Mouse (Mus musculus): ENCODE measurements around the gene D5Ertd579e.

D5Ertd579e gene

GRCm38 (mm10) chr5:36695461-36696231 lies at the start of gene D5Ertd579e:
Gene D5Ertd579e, minus strand, starts transcription at chr5:36696024.
- peak; percentile 93 for DNase-seq (ENCODE audit: low spot score)

GRCm38 (mm10) chr5:36742126-36742848 lies 46.5 kb upstream of the D5Ertd579e start:
- DNase-seq (ENCODE audit: low spot score): peak; percentile 75

DNA sequence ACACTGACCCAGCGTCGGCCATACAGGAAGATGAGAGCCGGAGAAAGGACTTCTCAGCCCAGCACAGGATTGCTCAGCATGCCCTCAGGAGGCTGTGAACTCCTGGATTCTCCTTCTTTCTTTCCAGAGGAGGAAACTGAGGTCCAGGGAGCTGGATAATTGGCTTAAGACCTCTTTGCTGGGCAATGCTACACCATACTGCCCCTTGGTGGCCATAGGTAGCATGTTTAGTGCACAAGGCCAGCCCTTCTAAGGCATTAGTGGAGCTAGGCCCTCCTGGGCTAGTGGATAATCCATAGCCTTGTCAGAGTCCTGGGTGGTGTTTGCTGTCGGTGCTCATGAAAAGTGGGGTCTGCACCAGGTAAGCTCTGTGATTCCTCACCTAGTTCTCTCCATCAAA lies 44.0 kb upstream of the D5Ertd579e start:
- DNase-seq (ENCODE audit: low spot score): no peak

DNA sequence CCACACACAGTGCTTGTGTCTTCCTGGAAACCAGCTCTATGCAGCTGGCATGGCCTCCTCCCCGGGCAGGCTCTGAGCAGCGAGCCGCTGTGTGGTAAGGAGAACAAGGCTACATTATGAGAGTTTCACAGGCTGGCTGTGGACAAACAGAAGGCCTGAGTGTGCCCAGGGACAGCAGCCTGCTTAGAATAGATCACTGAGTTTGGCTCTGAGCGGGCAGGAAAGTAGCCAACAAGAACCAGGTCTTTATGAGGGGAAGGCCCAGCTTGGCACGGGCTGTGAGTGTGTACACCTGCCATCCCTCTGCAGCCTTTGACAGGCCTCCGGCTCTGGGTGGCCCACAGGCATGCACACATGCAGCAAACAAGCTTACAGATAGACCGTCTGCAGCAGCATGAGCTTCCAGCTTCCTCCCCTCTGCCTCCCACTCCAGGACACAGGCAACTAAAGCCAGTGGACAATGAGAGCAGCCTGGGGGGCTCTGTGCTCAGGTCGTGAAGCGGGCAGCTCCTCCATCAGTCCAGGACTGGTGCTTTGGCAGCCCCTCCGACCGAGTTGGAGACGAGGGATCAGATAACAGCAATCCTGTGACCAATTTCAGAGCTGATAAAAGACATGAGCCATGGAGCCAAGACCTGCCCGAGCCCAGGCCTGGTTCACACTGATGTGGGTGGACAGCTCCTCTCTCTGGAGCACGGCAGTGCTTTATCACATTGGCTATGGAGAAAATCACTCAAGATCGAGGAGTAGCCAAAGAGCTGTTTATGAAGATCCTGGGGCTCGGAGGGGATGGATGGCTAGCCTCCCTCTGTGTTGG lies 43.2 kb upstream of the D5Ertd579e start:
- DNase-seq (ENCODE audit: low spot score): no peak

- DNase-seq (ENCODE audit: low spot score): no peak
Observed at GRCm38 (mm10) chr5:36737765-36738164, 41.9 kb upstream of the D5Ertd579e start.

GRCm38 (mm10) chr5:36736009-36736408 lies 40.2 kb upstream of the D5Ertd579e start:
- DNase-seq (ENCODE audit: low spot score): peak; percentile 80

DNA sequence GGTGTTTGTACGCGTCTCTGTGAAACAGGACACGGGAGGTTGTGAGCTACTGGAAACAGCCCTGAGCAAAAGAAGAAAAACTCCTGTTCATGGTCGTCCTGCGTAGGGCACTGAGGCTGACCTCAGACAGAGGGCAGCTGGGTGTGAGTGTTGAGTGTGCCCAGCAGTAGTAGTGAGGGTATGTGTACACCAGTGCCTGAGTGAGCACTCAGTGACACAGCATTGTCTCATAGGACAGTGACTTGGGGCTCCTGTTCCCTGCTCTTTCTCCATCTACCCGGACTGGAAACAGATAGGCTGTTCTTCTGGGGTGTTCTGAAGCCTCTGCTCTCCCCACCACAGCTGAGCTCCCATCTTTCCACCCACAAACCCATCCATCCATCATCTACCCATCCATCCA lies 39.3 kb upstream of the D5Ertd579e start:
- DNase-seq (ENCODE audit: low spot score): no peak

- no peak for DNase-seq (ENCODE audit: low spot score)
Observed at GRCm38 (mm10) chr5:36733405-36733804, 37.6 kb upstream of the D5Ertd579e start.

- DNase-seq (ENCODE audit: low spot score): no peak
Observed at GRCm38 (mm10) chr5:36731901-36732652, 36.3 kb upstream of the D5Ertd579e start.

DNA sequence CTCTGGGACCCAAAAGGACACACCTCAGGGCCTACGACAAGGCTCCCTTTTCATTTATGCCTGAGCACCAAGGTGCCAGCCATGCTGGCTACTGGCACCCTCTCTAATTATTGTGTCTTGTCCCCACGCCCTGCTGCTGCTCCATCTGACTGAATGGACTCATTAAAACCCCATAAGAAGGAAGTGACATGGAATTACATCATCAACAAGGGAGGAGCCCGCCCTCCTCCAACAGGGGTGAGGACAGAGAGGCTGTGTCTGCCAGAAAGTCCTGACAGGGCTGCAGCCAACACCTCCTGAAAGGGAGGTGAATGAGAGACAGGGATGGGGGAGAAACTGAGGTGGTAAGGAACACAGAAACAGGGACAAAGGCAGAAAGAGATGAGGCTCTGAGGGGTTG lies 34.9 kb upstream of the D5Ertd579e start:
- DNase-seq (ENCODE audit: low spot score): no peak

GRCm38 (mm10) chr5:36729923-36730322 lies 34.1 kb upstream of the D5Ertd579e start:
- no peak for DNase-seq (ENCODE audit: low spot score)

DNA sequence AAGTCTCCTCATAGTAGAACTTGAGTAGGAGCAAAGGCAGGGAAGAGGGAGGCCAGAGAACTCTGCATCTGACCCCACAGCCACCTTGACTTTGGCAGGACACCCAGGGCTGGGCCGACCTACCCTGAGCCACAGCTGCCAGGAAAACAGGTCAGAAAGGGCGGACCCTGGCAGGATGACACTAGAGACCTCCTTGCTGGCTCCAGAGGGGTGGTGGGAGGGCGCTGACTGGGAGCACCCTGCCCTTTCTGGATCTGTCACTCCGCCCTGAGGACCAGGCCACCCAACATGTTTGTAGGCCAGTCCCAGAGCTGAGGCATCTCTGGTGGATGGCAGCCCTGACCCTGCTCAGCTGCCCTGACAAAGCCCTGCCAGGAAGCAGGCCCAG lies 33.3 kb upstream of the D5Ertd579e start:
- DNase-seq (ENCODE audit: low spot score): no peak

DNA sequence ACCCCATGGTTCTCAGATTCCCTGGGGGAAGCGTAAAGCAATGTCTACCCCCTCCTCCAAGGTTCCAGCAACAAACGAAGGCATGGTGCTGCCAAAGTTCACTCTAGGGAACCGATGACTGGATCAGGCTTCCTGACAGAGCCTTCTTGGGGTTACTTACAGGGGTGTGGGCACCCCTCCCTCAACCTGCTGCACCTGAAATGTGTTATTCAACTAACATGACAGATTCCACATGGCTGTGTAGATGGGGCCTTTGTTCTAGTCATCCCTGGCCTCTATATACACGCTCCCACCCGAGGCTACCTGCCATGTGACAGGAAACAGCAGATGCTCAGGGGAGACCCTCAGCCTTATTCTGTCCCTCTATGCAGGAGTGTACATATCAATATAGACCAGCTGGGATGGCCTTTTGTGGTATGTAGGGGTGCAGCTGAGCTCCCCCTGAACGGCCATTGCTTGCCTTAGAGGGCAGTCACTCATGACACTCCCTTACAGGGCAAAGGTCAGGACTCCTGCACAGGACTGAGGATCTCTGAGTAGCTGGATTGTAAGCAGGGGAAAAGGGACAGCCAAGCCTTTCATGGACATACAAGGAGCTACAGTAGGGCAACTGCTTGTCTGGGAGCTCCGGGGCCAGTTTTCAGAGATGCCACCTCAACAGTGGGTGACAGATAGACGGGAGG lies 32.7 kb upstream of the D5Ertd579e start:
- no peak for DNase-seq (ENCODE audit: low spot score)

- no peak for DNase-seq (ENCODE audit: low spot score)
Observed at GRCm38 (mm10) chr5:36727776-36728175, 32.0 kb upstream of the D5Ertd579e start.

DNA sequence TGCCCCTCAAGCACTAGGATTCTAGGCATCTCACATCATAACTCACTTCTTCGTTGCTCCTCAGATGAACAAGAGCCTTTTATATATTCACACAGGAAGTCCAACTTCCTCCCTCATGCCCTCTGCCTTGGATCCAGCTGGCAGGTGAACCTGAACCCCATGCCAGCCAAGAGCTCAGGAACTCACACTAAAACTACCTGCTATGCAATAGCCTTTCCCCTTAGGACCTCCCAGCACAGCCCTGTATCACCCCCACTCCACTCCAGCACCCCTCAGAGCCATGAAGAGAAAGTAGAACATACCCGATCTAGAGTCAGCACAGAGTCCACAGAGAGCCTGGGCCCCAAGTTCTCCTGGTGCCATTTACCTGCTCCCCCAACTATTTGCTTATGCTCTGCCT lies 31.3 kb upstream of the D5Ertd579e start:
- no peak for DNase-seq (ENCODE audit: low spot score)

GRCm38 (mm10) chr5:36726387-36726801 lies 30.6 kb upstream of the D5Ertd579e start:
- no peak for DNase-seq (ENCODE audit: low spot score)

- no peak for DNase-seq (ENCODE audit: low spot score)
Observed at GRCm38 (mm10) chr5:36725861-36726260, 30.0 kb upstream of the D5Ertd579e start.

DNA sequence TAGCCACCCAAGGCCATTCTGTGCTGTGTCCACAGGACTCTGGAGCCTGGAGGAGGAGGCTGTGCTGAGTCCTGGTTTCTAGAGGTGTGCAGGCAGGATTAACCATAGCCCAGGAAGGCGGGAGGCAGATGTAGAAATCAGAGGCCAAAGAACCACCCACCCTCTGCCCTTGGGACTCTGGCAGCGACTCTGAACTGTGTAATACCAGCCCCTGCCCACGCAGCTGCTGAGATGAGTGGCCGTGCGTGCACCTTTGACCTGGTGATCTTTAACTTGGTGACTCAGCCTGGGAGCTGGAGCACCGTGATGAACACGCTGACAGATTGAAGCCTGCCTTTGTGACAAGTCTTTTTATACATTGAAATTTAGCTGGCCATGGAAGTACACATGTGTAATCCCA lies 28.4 kb upstream of the D5Ertd579e start:
- DNase-seq (ENCODE audit: low spot score): no peak

DNA sequence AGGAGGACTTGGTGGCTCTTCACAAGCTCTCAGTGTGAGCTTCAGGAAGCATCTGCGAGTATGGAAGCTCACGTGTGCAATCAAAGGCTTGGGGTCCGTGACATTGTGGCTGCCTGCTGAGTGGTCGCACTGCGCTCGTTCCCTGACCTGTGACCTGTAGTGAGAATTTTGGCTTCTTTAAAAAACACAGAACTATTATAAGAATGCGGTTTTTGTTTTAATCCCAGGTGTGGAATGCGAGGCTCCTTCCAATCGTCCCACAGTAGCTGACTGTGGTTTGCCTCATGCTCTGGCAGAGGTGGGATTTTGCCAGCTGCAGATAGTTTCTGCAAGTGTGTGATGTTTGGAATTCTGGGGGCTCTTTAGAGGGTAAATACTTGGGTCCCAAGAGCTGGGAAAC lies 27.5 kb upstream of the D5Ertd579e start:
- DNase-seq (ENCODE audit: low spot score): no peak

GRCm38 (mm10) chr5:36722415-36722856 lies 26.6 kb upstream of the D5Ertd579e start:
- no peak for DNase-seq (ENCODE audit: low spot score)

- no peak for DNase-seq (ENCODE audit: low spot score)
Observed at GRCm38 (mm10) chr5:36720710-36721375, 25.0 kb upstream of the D5Ertd579e start.

Data from testis, postnatal 14 days (tissue).